Mouse (Mus musculus): Measurements from ENCODE around the gene Acot2. TPM values are rescaled to one million over a fixed set of nuclear protein-coding genes. Genes with fewer than 3 reads are reported as not detected.
"Not testable (repeated sequence)": the region's sequence is repeated elsewhere in the genome, so short reads cannot be mapped to it uniquely, and the experiment has no call there.

Acot2 gene
- 14.0 and 15.1 TPM in 2 replicates for polyA plus RNA-seq (2016; fragmentation: Nextera tagmentation; extraction: Ambion mirVana)

DNA sequence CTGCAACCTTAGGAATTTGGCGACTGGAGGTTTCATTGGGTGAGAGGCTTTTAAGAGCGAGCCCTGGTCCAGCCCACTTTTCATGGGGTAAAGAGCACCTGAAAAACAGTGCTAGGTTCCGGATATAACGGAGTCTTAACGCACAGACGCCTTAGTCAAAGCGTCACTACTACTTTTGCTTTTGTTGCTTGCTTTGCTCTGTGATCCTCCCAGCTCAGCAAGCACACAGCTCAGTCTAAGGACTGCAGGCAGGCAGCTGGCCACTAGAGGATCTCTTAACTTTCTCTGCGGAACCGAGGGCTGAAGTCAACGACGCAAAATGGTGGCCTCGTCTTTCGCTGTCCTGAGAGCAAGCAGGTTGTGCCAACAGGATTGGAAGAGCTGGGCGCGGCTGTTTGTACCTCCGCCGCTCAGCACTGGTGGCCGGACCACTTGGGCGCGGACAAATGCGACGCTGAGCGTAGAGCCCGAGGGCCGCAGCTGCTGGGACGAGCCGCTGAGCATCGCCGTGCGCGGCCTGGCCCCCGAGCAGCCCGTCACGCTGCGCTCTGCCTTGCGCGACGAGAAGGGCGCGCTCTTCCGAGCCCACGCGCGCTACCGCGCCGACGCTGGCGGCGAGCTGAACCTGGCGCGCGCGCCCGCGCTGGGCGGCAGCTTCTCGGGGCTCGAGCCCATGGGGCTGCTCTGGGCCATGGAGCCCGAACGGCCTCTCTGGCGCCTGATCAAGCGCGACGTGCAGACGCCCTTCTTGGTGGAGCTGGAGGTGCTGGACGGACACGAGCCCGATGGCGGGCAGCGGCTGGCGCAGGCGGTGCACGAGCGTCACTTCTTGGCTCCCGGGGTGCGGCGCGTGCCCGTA is at the start of gene Acot2:
Acot2 (plus strand) TSS at position 279 of the 859 bp plus-strand sequence.
- WGBS: 1% methylated on average over 80 of the region's 80 CpGs
- peak; percentile 75 for DNase-seq (ENCODE audit: low spot score)
- peaks cover 1% of the 10 kb centered on the region for H3K36me3 ChIP-seq
- peak within 1 kb of the TSS; percentile 64 for H3K4me3 ChIP-seq
- H3K27ac ChIP-seq: peak within 1 kb of the TSS; percentile 90
- H3K27me3 ChIP-seq (ENCODE audit: low read depth, poor library complexity, severe bottlenecking): no peaks in the 10 kb centered on the region
- H3K4me1 ChIP-seq: peaks cover 10% of the 10 kb centered on the region
- H3K9me3 ChIP-seq (replicated peaks): no peaks in the 10 kb centered on the region

DNA sequence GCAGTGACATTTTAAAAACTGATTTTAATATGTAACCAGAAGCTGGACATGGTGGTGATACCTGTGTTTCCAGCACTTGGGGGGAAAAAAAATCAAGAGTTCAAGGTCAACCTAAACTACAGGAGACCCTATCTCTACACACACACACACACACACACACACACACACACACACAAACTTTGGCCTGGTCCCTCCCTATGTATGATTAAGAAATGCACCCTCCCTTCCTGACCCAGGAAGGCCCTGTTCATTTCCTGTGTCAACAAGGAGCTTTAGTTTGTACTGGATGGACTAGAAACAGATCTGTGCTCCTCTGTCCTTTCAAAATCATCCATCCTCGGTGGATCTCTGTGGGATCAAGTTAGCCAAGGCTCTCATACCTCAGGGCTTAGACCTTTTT is 49.1 kb upstream of the Acot2 start:
- H3K4me1 ChIP-seq; H3K9me3 ChIP-seq (replicated peaks); H3K36me3 ChIP-seq; H3K4me3 ChIP-seq; H3K27me3 ChIP-seq (ENCODE audit: low read depth, poor library complexity, severe bottlenecking); H3K27ac ChIP-seq; DNase-seq (ENCODE audit: low spot score): not testable (repeated sequence)
- 48% methylated on average over 1 of the region's 1 CpGs for WGBS

DNA sequence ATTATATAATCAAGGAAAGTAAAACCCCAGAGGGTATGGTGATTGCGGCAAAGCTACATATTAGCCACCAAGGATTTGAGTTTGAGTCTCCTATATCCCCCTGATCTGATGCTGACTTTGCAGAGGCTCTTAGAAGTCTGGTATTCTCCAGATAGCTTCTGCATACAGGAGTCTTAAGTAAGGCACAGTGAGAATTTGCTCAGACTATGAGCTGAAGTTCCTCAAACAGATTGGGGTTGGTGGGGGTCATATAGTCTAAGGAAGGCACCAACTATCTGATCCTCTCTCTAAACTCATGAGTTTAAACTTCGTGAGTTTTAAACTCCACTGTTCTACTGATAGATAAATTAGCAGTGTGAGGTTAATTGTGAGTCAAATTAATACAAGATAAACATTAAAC is 48.3 kb upstream of the Acot2 start:
- no peaks in the 10 kb centered on the region for H3K4me1 ChIP-seq
- no peak overlapping the region for H3K4me3 ChIP-seq
- no peak overlapping the region for H3K27ac ChIP-seq
- no peaks in the 10 kb centered on the region for H3K9me3 ChIP-seq (replicated peaks)
- WGBS: 77% methylated on average over 2 of the region's 2 CpGs
- H3K36me3 ChIP-seq: no peaks in the 10 kb centered on the region
- no peak for DNase-seq (ENCODE audit: low spot score)
- no peaks in the 10 kb centered on the region for H3K27me3 ChIP-seq (ENCODE audit: low read depth, poor library complexity, severe bottlenecking)

DNA sequence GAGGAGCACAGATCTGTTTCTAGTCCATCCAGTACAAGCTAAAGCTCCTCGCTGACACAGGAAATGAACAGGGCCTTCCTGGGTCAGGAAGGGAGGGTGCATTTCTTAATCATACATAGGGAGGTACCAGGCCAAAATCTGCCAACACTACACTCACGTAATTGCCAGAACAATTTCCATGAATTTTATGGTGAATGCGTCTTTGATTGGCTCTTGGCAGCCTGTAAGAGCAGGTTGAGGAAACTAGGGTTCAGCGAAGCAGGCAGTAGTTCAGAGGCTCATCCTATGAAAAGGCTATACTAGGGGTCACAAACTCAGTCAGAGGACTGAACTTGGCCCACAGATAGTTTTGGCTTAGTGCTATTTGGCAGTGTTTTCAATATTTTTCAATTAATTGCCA is 47.6 kb upstream of the Acot2 start:
- H3K27me3 ChIP-seq (ENCODE audit: low read depth, poor library complexity, severe bottlenecking): no peaks in the 10 kb centered on the region
- WGBS: 80% methylated on average over 4 of the region's 4 CpGs
- no peak for DNase-seq (ENCODE audit: low spot score)

DNA sequence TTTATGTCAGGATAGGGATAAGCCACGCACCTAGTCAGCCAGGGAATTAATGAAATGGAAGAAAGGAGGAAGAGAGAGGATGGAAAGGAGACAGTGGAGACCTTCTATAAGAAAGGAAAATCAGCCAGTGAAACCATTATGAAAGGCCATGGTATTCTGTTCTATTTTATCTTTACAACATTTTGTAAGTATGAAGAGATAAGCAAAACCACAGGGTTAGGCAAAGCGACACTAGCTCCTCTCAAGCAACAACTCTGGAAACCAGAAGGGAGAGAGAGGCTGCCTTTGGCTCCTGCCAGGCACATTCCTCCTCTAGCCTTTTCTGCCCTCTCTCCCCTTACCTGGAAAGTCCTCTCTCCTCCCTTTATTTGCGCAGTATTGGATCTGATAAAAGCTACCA is 45.7 kb upstream of the Acot2 start:
- Histone ChIP-seq H3K27me3 (ENCODE audit: low read depth, poor library complexity, severe bottlenecking) (no peaks in the 10 kb centered on the region), H3K27ac (no peak overlapping the region), H3K4me1 (no peaks in the 10 kb centered on the region), H3K36me3 (no peaks in the 10 kb centered on the region), H3K9me3 (replicated peaks) (no peaks in the 10 kb centered on the region), H3K4me3 (no peak overlapping the region)
- 82% methylated on average over 3 of the region's 3 CpGs for WGBS
- no peak for DNase-seq (ENCODE audit: low spot score)

More for the DNA sequence above, 47.6 kb upstream of the Acot2 start:
- H3K4me1 ChIP-seq: no peaks in the 10 kb centered on the region
- no peak overlapping the region for H3K27ac ChIP-seq
- no peaks in the 10 kb centered on the region for H3K9me3 ChIP-seq (replicated peaks)
- H3K4me3 ChIP-seq: no peak overlapping the region
- no peaks in the 10 kb centered on the region for H3K36me3 ChIP-seq

DNA sequence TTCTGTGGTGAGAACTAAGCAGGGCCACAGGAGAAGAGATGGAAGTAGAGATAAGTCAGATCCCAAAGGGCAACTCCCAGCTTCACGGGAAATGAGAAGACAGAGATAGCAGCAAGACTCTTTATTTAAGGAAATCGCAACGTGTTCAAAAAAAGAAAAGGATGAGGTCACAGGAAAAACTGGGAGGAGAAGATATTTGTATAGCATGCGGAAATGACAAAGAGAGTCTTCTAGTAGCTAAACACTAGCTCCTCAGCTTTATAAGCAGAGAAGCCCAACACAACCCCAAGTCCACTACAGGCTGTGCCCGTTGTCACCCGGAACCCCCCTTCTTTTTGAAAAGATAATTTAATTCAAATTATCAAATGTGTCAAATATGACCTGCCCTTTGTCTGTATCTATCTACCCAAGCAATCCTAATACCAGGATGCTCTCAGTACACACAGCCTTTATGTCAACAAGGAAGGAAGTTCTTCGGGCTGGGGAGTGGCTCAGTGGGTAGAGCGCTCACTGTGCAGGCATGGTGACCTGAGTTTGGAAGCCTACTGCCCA is 40.3 kb upstream of the Acot2 start:
- H3K27me3 ChIP-seq (ENCODE audit: low read depth, poor library complexity, severe bottlenecking): no peaks in the 10 kb centered on the region
- no peak for DNase-seq (ENCODE audit: low spot score)
- H3K36me3 ChIP-seq: peaks cover 7% of the 10 kb centered on the region
- H3K4me3 ChIP-seq: no peak overlapping the region
- no peaks in the 10 kb centered on the region for H3K9me3 ChIP-seq (replicated peaks)
- H3K27ac ChIP-seq: no peak overlapping the region
- 92% methylated on average over 8 of the region's 8 CpGs for WGBS
- peaks cover 24% of the 10 kb centered on the region for H3K4me1 ChIP-seq

DNA sequence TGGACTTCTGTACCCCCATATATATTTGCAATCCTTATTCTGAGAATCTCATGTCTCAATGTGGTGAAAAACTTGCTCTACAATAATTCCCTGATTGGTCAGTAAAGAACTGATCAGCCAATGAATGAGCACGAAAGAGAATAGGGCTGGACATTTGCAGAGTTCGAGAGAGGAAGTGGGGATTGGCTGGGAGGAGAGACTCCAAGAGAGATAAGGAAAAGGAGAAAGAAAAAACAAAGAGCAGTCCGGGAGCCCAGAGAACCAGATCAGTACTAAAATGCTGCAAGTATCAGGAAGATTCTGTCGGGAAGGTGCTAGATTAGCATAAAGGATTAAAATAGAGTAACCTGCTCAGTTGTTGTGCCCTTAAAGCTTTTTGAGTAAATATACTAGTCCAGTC is 38.6 kb upstream of the Acot2 start:
- peaks cover 23% of the 10 kb centered on the region for H3K36me3 ChIP-seq
- no peak for DNase-seq (ENCODE audit: low spot score)
- H3K27me3 ChIP-seq (ENCODE audit: low read depth, poor library complexity, severe bottlenecking): no peaks in the 10 kb centered on the region
- H3K9me3 ChIP-seq (replicated peaks): no peaks in the 10 kb centered on the region
- H3K27ac ChIP-seq: no peak overlapping the region
- no peak overlapping the region for H3K4me3 ChIP-seq
- H3K4me1 ChIP-seq: peaks cover 37% of the 10 kb centered on the region
- 79% methylated on average over 4 of the region's 4 CpGs for WGBS

DNA sequence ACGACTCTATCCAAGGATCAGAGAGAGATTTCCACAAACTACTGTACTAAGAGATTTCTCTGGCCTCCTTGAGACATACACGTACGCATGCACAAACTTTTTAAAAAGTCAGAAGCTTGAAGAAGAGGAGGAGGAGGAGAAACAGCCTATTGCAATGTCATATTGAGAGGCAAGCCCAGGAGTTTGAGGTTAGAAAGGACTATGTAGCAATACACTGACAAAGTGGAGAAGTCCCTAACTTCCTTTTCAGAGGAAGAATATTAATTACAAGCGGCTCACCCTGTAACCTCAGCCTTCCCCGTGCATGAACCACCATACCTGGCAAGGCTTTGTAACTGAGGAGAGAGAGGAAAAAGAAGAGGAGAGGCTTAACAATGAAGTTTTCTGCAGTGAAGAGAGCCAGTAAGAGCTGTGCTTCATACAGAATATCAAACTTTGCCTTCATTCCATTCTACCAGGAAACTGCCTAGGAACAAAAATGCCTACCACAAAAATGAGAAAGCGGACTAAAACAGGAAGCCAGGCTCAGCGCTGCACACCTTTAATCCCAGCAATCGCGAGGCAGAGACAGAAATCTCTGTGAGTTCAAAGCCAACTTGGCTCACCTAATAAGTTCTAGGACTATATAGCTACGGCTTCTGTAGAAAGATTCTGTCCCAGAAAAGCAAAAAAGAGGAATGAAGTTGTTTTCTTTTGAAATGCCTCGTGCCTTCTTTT is 37.7 kb upstream of the Acot2 start:
- Histone ChIP-seq H3K9me3 (replicated peaks) (no peaks in the 10 kb centered on the region), H3K27me3 (ENCODE audit: low read depth, poor library complexity, severe bottlenecking) (no peaks in the 10 kb centered on the region), H3K4me3 (peak overlapping the region; percentile 95), H3K4me1 (peaks cover 37% of the 10 kb centered on the region), H3K27ac (peak overlapping the region; percentile 94), H3K36me3 (peaks cover 26% of the 10 kb centered on the region)
- DNase-seq (ENCODE audit: low spot score): no peak
- WGBS: 27% methylated on average over 11 of the region's 11 CpGs

DNA sequence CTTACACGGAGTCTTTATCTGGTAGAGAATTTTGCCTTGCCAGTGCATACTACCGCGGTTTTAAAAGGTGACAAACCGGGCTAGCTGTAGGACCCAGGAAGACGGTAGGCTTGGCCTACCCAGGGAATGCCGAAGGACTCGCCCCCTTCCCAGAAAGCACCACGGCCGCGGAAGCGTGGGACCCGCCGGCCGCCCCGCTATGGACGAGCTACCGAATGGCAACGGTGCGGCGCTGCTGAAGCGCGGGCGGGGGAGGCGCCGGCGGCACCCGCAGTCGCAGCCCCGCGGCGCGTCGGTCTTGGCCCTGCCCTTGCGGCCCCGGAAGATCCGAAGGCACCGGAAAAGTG is 37.2 kb upstream of the Acot2 start, which contains the start of gene Riox1:
Riox1 (plus strand) TSS at position 116 of the 347 bp plus-strand sequence.
- under 1% methylated on average over 37 of the region's 37 CpGs for WGBS
- Histone ChIP-seq H3K4me3 (peak within 1 kb of the TSS; percentile 95), H3K9me3 (replicated peaks) (no peaks in the 10 kb centered on the region), H3K27me3 (ENCODE audit: low read depth, poor library complexity, severe bottlenecking) (no peaks in the 10 kb centered on the region), H3K36me3 (peaks cover 32% of the 10 kb centered on the region), H3K4me1 (peaks cover 37% of the 10 kb centered on the region), H3K27ac (peak within 1 kb of the TSS; percentile 94)
- peak; percentile 89 for DNase-seq (ENCODE audit: low spot score)

DNA sequence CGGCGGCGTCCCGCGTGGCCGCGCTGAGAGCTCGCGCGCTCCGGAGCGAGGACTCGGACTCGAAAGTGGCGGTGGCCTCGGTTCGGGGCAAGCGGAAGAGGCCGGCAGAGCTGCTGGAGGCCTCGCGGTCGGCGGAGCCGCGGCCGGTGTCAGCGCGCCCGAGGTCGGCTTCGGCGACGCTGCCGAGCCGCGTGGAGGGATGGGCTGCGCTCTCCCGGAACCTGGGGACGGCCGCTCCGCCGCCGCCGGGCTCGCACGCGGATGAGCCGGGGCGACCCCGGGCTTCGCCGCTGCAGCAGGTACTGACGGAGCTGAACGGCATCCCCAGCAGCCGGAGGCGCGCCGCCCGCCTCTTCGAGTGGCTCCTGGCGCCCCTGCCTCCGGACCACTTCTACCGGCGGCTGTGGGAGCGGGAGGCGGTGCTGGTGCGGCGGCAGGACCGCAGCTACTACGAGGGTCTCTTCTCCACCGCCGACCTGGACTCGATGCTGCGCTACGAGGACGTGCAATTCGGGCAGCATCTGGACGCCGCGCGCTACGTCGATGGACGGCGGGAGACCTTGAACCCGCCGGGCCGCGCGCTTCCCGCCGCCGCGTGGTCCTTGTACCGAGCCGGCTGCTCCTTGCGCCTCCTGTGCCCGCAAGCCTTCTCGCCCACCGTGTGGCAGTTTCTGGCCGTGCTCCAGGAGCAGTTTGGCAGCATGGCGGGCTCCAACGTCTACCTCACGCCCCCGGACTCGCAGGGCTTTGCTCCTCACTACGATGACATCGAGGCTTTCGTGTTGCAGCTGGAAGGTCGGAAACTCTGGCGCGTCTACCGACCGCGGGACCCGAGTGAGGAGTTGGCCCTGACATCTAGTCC is 36.6 kb upstream of the Acot2 start:
- peak; percentile 74 for DNase-seq (ENCODE audit: low spot score)
- no peaks in the 10 kb centered on the region for H3K9me3 ChIP-seq (replicated peaks)
- peak overlapping the region; percentile 95 for H3K4me3 ChIP-seq
- under 1% methylated on average over 106 of the region's 116 CpGs for WGBS
- H3K27me3 ChIP-seq (ENCODE audit: low read depth, poor library complexity, severe bottlenecking): no peaks in the 10 kb centered on the region
- H3K27ac ChIP-seq: peak overlapping the region; percentile 94
- H3K4me1 ChIP-seq: peaks cover 37% of the 10 kb centered on the region
- H3K36me3 ChIP-seq: peaks cover 38% of the 10 kb centered on the region

DNA sequence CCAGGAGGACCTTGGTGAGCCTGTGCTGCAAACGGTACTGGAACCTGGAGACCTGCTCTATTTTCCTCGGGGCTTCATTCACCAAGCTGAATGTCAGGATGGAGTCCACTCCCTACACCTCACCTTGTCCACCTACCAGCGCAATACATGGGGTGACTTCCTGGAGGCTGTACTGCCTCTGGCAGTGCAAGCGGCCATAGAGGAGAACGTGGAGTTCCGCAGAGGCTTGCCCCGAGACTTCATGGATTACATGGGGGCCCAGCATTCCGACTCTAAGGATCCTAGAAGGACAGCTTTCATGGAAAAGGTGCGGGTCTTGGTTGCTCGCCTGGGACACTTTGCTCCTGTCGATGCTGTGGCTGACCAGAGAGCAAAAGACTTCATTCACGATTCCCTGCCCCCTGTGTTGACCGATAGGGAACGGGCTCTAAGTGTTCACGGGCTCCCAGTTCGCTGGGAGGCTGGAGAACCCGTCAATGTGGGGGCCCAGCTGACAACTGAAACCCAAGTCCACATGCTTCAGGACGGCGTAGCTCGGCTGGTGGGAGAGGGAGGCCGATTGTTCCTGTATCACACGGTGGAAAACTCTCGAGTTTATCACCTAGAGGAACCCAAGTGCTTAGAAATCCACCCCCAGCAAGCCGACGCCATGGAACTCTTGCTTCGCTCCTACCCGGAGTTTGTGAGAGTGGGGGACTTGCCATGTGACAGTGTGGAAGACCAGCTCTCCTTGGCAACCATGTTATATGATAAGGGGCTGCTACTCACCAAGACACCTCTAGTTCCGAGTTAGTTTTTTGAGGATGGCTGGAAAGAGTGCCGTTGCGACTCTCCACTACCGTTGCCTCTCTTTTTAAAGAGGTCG is 35.7 kb upstream of the Acot2 start:
- Histone ChIP-seq H3K4me1 (peaks cover 37% of the 10 kb centered on the region), H3K27ac (peak overlapping the region; percentile 94), H3K27me3 (ENCODE audit: low read depth, poor library complexity, severe bottlenecking) (no peaks in the 10 kb centered on the region), H3K4me3 (peak overlapping the region; percentile 95), H3K9me3 (replicated peaks) (no peaks in the 10 kb centered on the region), H3K36me3 (peaks cover 45% of the 10 kb centered on the region)
- DNase-seq (ENCODE audit: low spot score): no peak
- 69% methylated on average over 32 of the region's 32 CpGs for WGBS

DNA sequence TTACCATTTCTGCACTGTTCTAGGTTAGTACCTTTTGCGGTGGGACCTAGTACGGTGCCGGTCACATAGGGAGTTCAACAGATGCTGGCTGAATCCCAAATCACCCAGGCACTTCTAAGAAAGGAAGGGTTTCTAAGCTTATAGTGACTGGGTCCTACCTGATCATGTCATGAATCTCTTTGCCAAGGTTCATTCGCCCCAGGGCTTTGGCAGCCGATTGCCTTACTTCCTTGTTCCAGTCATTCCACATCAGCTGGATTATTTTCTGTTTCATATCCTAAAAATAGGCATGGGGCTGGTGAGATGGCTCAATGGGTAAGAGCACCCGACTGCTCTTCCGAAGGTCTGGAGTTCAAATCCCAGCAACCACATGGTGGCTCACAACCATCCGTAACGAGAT is 29.4 kb upstream of the Acot2 start:
- Histone ChIP-seq H3K4me3 (no peak overlapping the region), H3K4me1 (peaks cover 5% of the 10 kb centered on the region; the same call in 1 of the 2 replicates)
- WGBS: 97% methylated on average over 9 of the region's 9 CpGs

More for the DNA sequence above, 29.4 kb upstream of the Acot2 start:
- Histone ChIP-seq H3K9me3 (replicated peaks) (no peaks in the 10 kb centered on the region), H3K36me3 (peaks cover 36% of the 10 kb centered on the region), H3K27ac (no peak overlapping the region), H3K27me3 (ENCODE audit: low read depth, poor library complexity, severe bottlenecking) (no peaks in the 10 kb centered on the region)
- DNase-seq (ENCODE audit: low spot score): no peak

Measured in limb, embryonic 10.5 days (tissue).